Mouse (Mus musculus): ENCODE data around the gene H2-Oa. TPM values are rescaled to one million over a fixed set of nuclear protein-coding genes. Genes with fewer than 3 reads are reported as not detected.
A peak's percentile ranks its signal among the peaks of the same experiment; 100 is the strongest.

Gene H2-Oa
- total RNA-seq, 2 experiments from 2014 or later: 7.6 to 15.0 TPM

GRCm38 (mm10) chr17:34120814-34121171, 28.7 kb downstream of the H2-Oa start:
- ATAC-seq (replicated peaks; ENCODE audit: poor library complexity, severe bottlenecking): peak; percentile 6

GRCm38 (mm10) chr17:34121172-34121878, 29.2 kb downstream of the H2-Oa start:
- ATAC-seq (replicated peaks; ENCODE audit: poor library complexity, severe bottlenecking): no peak

GRCm38 (mm10) chr17:34121879-34122187, 29.7 kb downstream of the H2-Oa start:
- ATAC-seq (replicated peaks; ENCODE audit: poor library complexity, severe bottlenecking): no peak

GRCm38 (mm10) chr17:34122188-34122984, 30.2 kb downstream of the H2-Oa start, which contains the start of gene Brd2:
Gene Brd2 (minus strand): TSS chr17:34122634.
- ATAC-seq (replicated peaks; ENCODE audit: poor library complexity, severe bottlenecking): peak; percentile 21

- no peak for ATAC-seq (replicated peaks; ENCODE audit: poor library complexity, severe bottlenecking)
These were observed 31.0 kb downstream of the H2-Oa start for GRCm38 (mm10) chr17:34123111-34123510.

- ATAC-seq (replicated peaks; ENCODE audit: poor library complexity, severe bottlenecking): 0 out of 2 replicates have a peak, but pooled peaks have one; percentile 4
These were observed 31.4 kb downstream of the H2-Oa start for GRCm38 (mm10) chr17:34123518-34123917.

- peak; percentile 23 for ATAC-seq (replicated peaks; ENCODE audit: poor library complexity, severe bottlenecking)
These were observed 32.5 kb downstream of the H2-Oa start for GRCm38 (mm10) chr17:34124649-34125048.

- ATAC-seq (replicated peaks; ENCODE audit: poor library complexity, severe bottlenecking): no peak
These were observed 34.8 kb downstream of the H2-Oa start for GRCm38 (mm10) chr17:34126826-34127420.

- ATAC-seq (replicated peaks; ENCODE audit: poor library complexity, severe bottlenecking): peak; percentile 46
These were observed 35.3 kb downstream of the H2-Oa start for GRCm38 (mm10) chr17:34127475-34127874.

GRCm38 (mm10) chr17:34128264-34128937, 36.3 kb downstream of the H2-Oa start:
- no peak for ATAC-seq (replicated peaks; ENCODE audit: poor library complexity, severe bottlenecking)

- ATAC-seq (replicated peaks; ENCODE audit: poor library complexity, severe bottlenecking): peak; percentile 15; the same call in 1 of the 2 replicates
These were observed 37.0 kb downstream of the H2-Oa start for GRCm38 (mm10) chr17:34128944-34129791.

- no peak for ATAC-seq (replicated peaks; ENCODE audit: poor library complexity, severe bottlenecking)
These were observed 38.2 kb downstream of the H2-Oa start for GRCm38 (mm10) chr17:34130073-34130947.

GRCm38 (mm10) chr17:34131911-34132310, 39.8 kb downstream of the H2-Oa start:
- no peak for ATAC-seq (replicated peaks; ENCODE audit: poor library complexity, severe bottlenecking)

GRCm38 (mm10) chr17:34133289-34133688, 41.1 kb downstream of the H2-Oa start:
- no peak for ATAC-seq (replicated peaks; ENCODE audit: poor library complexity, severe bottlenecking)

- no peak for ATAC-seq (replicated peaks; ENCODE audit: poor library complexity, severe bottlenecking)
These were observed 42.3 kb downstream of the H2-Oa start for GRCm38 (mm10) chr17:34134451-34134850.

- peak; percentile 97 for ATAC-seq (replicated peaks; ENCODE audit: poor library complexity, severe bottlenecking)
These were observed 43.4 kb downstream of the H2-Oa start for GRCm38 (mm10) chr17:34135297-34136224.

- ATAC-seq (replicated peaks; ENCODE audit: poor library complexity, severe bottlenecking): no peak
These were observed 45.5 kb downstream of the H2-Oa start for GRCm38 (mm10) chr17:34137601-34138000.

- ATAC-seq (replicated peaks; ENCODE audit: poor library complexity, severe bottlenecking): no peak
These were observed 46.5 kb downstream of the H2-Oa start for GRCm38 (mm10) chr17:34138655-34139054.
